Mouse (Mus musculus): ENCODE data around the gene Fbln5. TPM values are rescaled to one million over a fixed set of nuclear protein-coding genes. Genes with fewer than 3 reads are reported as not detected.
A peak's percentile ranks its signal among the peaks of the same experiment; 100 is the strongest.

The Fbln5 gene
- polyA plus RNA-seq, 1 experiment from 2014 or later = 160 TPM

DNA sequence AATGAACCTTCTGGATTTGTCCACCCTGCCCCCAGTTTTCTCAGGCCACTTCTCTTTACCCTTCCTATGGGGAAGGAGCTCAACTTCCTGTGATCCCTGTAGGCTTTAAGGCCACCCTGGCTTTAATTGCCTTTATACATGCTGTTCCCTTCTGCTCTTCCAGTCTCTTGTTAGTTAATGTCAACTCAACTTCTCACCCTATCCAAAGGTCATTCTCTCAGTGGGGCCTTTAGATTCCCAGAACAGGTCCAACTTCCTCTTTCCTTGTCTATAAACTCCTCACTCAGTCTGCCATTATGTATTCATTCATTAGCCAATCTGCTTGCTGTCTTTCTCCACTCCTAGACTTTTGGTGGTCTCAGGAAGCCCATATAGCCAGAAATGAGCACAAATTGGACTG, 60.2 kb downstream of the Fbln5 start:
- no peak overlapping the region for H3K27ac ChIP-seq (replicated peaks)
- H3K4me2 ChIP-seq = no peak overlapping the region
- no peak for ATAC-seq (ENCODE audit: extremely low read depth, insufficient number of reproducible peaks, low FRiP score, low TSS enrichment)
- no peak overlapping the region for H3K9ac ChIP-seq
- no peaks in the 10 kb centered on the region for H3K9me3 ChIP-seq
- H3K4me3 ChIP-seq = no peak overlapping the region
- no peaks in the 10 kb centered on the region for H3K4me1 ChIP-seq
- no peaks in the 10 kb centered on the region for H3K27me3 ChIP-seq (replicated peaks)
- no peaks in the 10 kb centered on the region for H3K36me3 ChIP-seq

DNA sequence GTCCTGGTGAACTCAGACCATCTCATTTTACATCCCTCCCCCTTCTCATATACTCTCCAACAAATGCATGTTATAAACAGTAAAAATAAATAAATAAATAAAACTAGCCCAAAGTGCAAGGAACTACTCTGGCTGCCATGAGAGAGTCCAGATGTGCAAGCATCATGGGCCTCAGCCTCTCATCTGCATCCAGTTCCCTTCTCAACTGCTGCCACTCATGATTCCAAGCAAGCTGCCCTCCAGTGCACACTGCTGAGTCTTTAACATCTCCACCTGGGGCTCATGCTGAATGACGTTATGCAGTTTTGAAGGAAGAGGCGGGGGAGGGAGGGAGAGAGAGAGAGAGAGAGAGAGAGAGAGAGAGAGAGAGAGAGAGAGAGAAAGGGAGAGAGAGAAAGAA, 76.5 kb downstream of the Fbln5 start:
- Histone ChIP-seq H3K36me3 (no peaks in the 10 kb centered on the region), H3K4me2 (no peak overlapping the region), H3K9ac (no peak overlapping the region), H3K4me3 (no peak overlapping the region), H3K27me3 (replicated peaks) (no peaks in the 10 kb centered on the region), H3K27ac (replicated peaks) (no peak overlapping the region), H3K4me1 (peaks cover 7% of the 10 kb centered on the region; the same call in 1 of the 2 replicates), H3K9me3 (no peaks in the 10 kb centered on the region)
- WGBS = 41% methylated on average over 2 of the region's 2 CpGs
- ATAC-seq (ENCODE audit: extremely low read depth, insufficient number of reproducible peaks, low FRiP score, low TSS enrichment) = no peak

DNA sequence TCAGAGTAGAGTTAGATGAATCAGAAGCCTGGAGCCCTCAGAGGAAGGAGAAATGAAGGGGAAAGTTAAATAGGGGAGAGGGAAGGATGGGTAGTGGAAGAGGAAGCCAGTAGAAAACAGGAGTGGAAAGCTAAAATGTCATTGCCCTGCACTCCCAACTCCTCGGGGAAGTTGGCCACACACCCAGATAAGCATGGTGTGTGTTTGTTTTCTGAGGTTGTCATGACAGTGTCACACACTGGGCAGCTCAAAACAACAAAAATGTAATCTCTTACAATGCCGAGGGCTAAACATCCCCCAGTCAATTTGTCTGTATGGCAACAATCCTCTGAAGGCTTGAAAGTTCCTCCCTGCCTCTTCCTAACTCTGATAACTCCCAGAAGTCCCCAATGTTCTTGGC, 78.4 kb downstream of the Fbln5 start:
- WGBS = 13% methylated on average over 2 of the region's 2 CpGs
- H3K27me3 ChIP-seq (replicated peaks) = no peaks in the 10 kb centered on the region
- peaks cover 7% of the 10 kb centered on the region; the same call in 1 of the 2 replicates for H3K4me1 ChIP-seq
- no peak for ATAC-seq (ENCODE audit: extremely low read depth, insufficient number of reproducible peaks, low FRiP score, low TSS enrichment)
- no peak overlapping the region for H3K27ac ChIP-seq (replicated peaks)
- H3K9me3 ChIP-seq = no peaks in the 10 kb centered on the region
- no peak overlapping the region for H3K9ac ChIP-seq
- H3K4me2 ChIP-seq = no peak overlapping the region
- H3K36me3 ChIP-seq = no peaks in the 10 kb centered on the region
- H3K4me3 ChIP-seq = no peak overlapping the region

DNA sequence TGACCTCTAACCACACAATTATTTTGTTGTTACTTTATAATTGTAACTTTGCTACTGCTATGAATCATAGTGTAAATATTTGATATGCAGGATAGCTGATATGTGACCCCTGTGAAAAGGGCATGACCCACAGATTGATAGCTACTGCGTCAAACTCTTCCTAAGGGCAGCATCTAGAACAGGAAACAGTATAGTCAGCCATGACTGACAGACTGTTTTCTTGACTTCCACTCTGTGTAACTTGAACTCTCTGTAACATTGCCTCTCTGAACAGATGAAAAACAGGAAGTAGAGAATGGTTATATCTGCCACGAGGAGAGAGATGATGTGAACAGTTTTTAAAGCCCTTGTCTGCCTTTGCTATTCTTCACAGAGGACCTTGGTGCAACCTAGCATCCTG, 78.8 kb downstream of the Fbln5 start:
- H3K36me3 ChIP-seq = no peaks in the 10 kb centered on the region
- no peak overlapping the region for H3K4me2 ChIP-seq
- H3K27ac ChIP-seq (replicated peaks) = no peak overlapping the region
- no peaks in the 10 kb centered on the region for H3K27me3 ChIP-seq (replicated peaks)
- ATAC-seq (ENCODE audit: extremely low read depth, insufficient number of reproducible peaks, low FRiP score, low TSS enrichment) = no peak
- no peak overlapping the region for H3K4me3 ChIP-seq
- H3K9me3 ChIP-seq = no peaks in the 10 kb centered on the region
- H3K9ac ChIP-seq = no peak overlapping the region
- WGBS = 40% methylated on average over 2 of the region's 2 CpGs
- H3K4me1 ChIP-seq = peaks cover 7% of the 10 kb centered on the region; the same call in 1 of the 2 replicates

DNA sequence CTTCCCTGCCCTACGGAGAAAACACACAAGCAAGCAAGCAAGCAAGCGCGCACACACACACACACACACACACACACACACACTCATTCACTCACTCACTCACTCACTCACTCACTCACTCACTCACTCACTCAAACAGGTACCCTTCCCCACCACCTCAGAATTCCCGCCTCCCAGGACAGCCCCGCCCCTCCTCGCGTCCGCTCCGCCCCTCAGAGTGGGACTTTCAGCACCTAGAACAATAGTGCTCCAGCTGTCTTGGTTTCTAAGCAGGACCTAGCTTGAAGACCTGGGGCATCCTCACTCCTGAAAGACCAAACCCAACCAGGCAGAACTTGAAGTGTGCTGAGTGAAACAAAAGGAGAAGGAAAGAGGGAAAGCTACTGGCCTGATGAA, 100.1 kb downstream of the Fbln5 start:
- Histone ChIP-seq H3K4me3 (peak overlapping the region; percentile 78), H3K9me3 (no peaks in the 10 kb centered on the region), H3K27me3 (replicated peaks) (peaks cover 29% of the 10 kb centered on the region), H3K9ac (peak overlapping the region; percentile 69), H3K27ac (replicated peaks) (no peak overlapping the region), H3K4me2 (peak overlapping the region; percentile 98), H3K36me3 (no peaks in the 10 kb centered on the region), H3K4me1 (no peaks in the 10 kb centered on the region)
- under 1% methylated on average over 9 of the region's 9 CpGs for WGBS
- ATAC-seq (ENCODE audit: extremely low read depth, insufficient number of reproducible peaks, low FRiP score, low TSS enrichment) = peak; percentile 46

DNA sequence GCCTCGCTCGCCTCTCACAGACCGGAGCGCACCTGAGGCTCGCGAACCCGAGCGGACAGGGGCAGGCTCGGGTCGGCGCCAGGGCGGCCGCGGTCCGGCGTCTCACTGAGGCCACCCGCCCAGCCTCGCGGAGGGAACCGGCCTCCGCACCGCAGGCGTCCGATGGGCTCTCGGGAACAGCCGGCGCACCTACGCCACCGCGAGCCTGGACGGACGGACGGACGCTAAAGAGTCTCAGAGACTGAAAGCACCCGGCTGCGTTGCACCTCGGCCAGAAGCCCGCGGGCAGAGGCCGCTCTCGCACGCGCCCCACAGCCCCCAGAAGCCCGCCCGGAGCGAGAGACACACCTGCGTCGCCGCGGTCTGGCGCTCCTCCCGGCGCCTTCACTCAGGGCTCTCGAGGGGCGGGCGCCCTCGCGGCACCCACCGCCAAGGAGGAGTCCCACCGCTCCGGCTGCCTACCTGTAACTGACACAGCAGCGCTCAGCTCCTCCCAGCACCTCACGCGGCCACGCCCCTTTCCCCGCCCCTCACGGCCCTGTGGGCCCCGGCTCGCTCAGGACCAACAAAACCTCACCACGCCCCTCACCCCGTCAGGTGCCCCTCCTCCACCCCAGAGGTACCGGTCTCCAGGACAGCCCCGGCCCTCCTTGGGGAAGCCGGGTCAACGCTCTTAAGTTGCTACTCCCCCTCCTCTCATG, 100.7 kb downstream of the Fbln5 start, which contains the start of gene Tc2n:
TSS of gene Tc2n (minus strand) at position 470 of the 701 bp plus-strand sequence.
- Histone ChIP-seq H3K4me1 (no peaks in the 10 kb centered on the region), H3K9ac (peak within 1 kb of the TSS; percentile 69), H3K27me3 (replicated peaks) (peaks cover 29% of the 10 kb centered on the region), H3K27ac (replicated peaks) (no peak within 1 kb of the TSS), H3K36me3 (no peaks in the 10 kb centered on the region), H3K9me3 (no peaks in the 10 kb centered on the region), H3K4me2 (peak within 1 kb of the TSS; percentile 98), H3K4me3 (peak within 1 kb of the TSS; percentile 78)
- peak; percentile 94 for ATAC-seq (ENCODE audit: extremely low read depth, insufficient number of reproducible peaks, low FRiP score, low TSS enrichment)
- under 1% methylated on average over 66 of the region's 75 CpGs for WGBS

DNA sequence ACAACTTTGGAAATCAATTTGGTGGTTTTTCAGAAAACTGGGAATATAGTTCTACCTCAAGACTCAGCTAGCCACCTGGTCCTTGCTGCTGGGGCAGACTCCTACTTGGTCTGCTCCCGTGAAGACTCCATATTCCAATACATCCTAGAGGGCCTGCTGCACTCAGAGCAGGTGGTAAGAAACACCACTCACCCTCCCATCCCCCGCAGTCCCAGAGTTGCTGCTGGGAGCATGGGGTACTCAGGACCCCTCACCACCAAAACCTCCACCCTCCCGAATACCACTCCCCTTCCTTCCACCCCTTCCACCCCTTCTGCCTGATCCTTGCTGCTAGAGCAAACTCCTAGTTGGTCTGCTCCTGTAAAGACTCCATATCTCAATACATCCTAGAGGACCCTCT, 119.7 kb downstream of the Fbln5 start:
- no peak overlapping the region for H3K27ac ChIP-seq (replicated peaks)
- ATAC-seq (ENCODE audit: extremely low read depth, insufficient number of reproducible peaks, low FRiP score, low TSS enrichment) = no peak
- H3K4me1 ChIP-seq = no peaks in the 10 kb centered on the region
- H3K36me3 ChIP-seq = no peaks in the 10 kb centered on the region
- no peaks in the 10 kb centered on the region for H3K9me3 ChIP-seq
- H3K4me3 ChIP-seq = no peak overlapping the region
- WGBS = 81% methylated on average over 3 of the region's 3 CpGs
- H3K9ac ChIP-seq = no peak overlapping the region
- no peak overlapping the region for H3K4me2 ChIP-seq
- H3K27me3 ChIP-seq (replicated peaks) = no peaks in the 10 kb centered on the region

Other genes with a start within 250 kb of the Fbln5 start
- gene Tc2n, start 100.5 kb downstream of the Fbln5 start, polyA plus RNA-seq (2015; fragmentation: Nextera tagmentation; extraction: Ambion mirVana) = 0.11 and 0.37 TPM in 2 replicates
- gene Trip11, start 94.2 kb upstream of the Fbln5 start, polyA plus RNA-seq (2015; fragmentation: Nextera tagmentation; extraction: Ambion mirVana) = 19.1 and 19.5 TPM in 2 replicates
- 7.3 and 7.9 TPM in 2 replicates for gene Atxn3, start 139.2 kb upstream of the Fbln5 start, polyA plus RNA-seq (2015; fragmentation: Nextera tagmentation; extraction: Ambion mirVana)
- gene Cpsf2, start 156.9 kb upstream of the Fbln5 start, polyA plus RNA-seq (2015; fragmentation: Nextera tagmentation; extraction: Ambion mirVana) = 19.4 and 22.0 TPM in 2 replicates

Data from heart, embryonic 13.5 days (tissue).